Mouse (Mus musculus) heart, embryonic 14.5 days (tissue): ENCODE measurements around the gene Slc5a7. TPM values are rescaled to one million over a fixed set of nuclear protein-coding genes. Genes with fewer than 3 reads are reported as not detected.
A peak's percentile ranks its signal among the peaks of the same experiment; 100 is the strongest.

Experiments
- ATAC-seq: fragments of 200-750 bp; cut with Nextera tagmentation; 2 replicates; pipeline ENCODE4 v1.8.0; 2017; ENCODE audit warnings: low read depth, moderate TSS enrichment; ENCODE audit not compliant: insufficient number of reproducible peaks, insufficient read depth, low FRiP score
- H3K27ac ChIP-seq, 2 experiments: fragments of 200-500 bp in 1 of 2; fragments of 300-500 bp in 1 of 2; sonication (generic) in 1 of 2; replicated peaks in 1 of 2; 2 replicates each; pipeline ENCODE4 v1.5.1; 2012 to 2014; ENCODE audit warnings: low read depth in 2 of 2, low read length in 2 of 2, control low read depth in 1 of 2, mild to moderate bottlenecking in 1 of 2, mixed read lengths in 1 of 2; ENCODE audit not compliant: control insufficient read depth in 1 of 2, insufficient read depth in 1 of 2
- H3K27me3 ChIP-seq: fragments of 300-500 bp; sonication (generic); 2 replicates; pipeline ENCODE4 v1.6.1; 2014; ENCODE audit warnings: mild to moderate bottlenecking, low read length, control low read depth; ENCODE audit not compliant: control insufficient read depth, insufficient read depth
- H3K36me3 ChIP-seq: fragments of 300-500 bp; sonication (generic); 2 replicates; pipeline ENCODE4 v1.6.1; 2014; ENCODE audit warnings: mild to moderate bottlenecking, control low read depth, low read length, mixed read lengths; ENCODE audit not compliant: control insufficient read depth, insufficient read depth
- H3K4me1 ChIP-seq, 2 experiments: fragments of 200-500 bp in 1 of 2; fragments of 300-500 bp in 1 of 2; sonication (generic) in 1 of 2; 2 replicates each; pipeline ENCODE4 v1.6.1; 2012 to 2014; ENCODE audit warnings: low read length in 2 of 2, control low read depth in 1 of 2, mixed read lengths in 1 of 2; ENCODE audit not compliant: control insufficient read depth in 2 of 2, insufficient read depth in 2 of 2
- H3K4me2 ChIP-seq: fragments of 300-500 bp; sonication (generic); 2 replicates; pipeline ENCODE4 v1.6.1; 2014; ENCODE audit warnings: mild to moderate bottlenecking, low read length
- H3K4me3 ChIP-seq, 2 experiments: fragments of 200-500 bp in 1 of 2; fragments of 300-500 bp in 1 of 2; sonication (generic) in 1 of 2; 2 replicates each; pipeline ENCODE4 v1.5.1; 2012 to 2014; ENCODE audit warnings: low read length in 2 of 2, mild to moderate bottlenecking in 2 of 2, control low read depth in 1 of 2, low read depth in 1 of 2, moderate library complexity in 1 of 2; ENCODE audit not compliant: control insufficient read depth in 1 of 2, insufficient read depth in 1 of 2
- H3K9ac ChIP-seq: fragments of 300-500 bp; sonication (generic); 2 replicates; pipeline ENCODE4 v1.6.1; 2014; ENCODE audit warnings: mild to moderate bottlenecking, low read length
- H3K9me3 ChIP-seq: fragments of 300-500 bp; sonication (generic); 2 replicates; pipeline ENCODE4 v1.6.1; 2016; ENCODE audit warnings: low read length, control low read depth; ENCODE audit not compliant: control insufficient read depth
- WGBS: fragments of 180-500 bp; shearing (Covaris S2); extraction: QIAGEN DNeasy Blood & Tissue Kit; methylation state at CpG from one replicate; pipeline ENCODE4 v1.1.7; 2014; 5-methylcytosine and 5-hydroxymethylcytosine counted together
- polyA plus RNA-seq: library from polyadenylated mRNA; unstranded; fragments of >200 nt; fragmentation: Nextera tagmentation; extraction: Ambion mirVana; gene quantifications from 2 replicates; pipeline ENCODE4 v1.2.1, GENCODE M21; 2014

Slc5a7 gene
- 0.93 and 1.2 TPM in 2 replicates for polyA plus RNA-seq

DNA sequence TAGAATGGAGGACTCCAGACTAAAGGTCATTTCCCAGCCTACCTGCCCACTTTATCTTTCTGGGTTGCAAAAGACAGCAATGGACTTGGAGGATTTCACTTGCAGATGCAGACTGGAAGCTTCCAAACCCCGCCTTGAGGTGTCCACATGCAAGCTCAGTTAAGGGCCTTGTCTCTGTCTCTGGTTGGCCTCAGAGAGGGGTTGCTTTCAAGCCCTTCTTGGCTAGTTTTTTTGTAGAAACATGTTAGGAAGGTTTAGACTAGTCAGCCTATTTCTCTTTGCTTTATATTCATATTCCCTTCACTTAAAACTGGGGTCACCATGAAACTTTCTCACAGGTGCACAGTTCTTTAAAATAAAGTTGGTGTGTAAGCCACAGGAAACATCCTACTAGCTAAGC lies at the start of gene Slc5a7:
Gene Slc5a7, minus strand, starts transcription at position 101 of the 400 bp plus-strand sequence.
- Histone ChIP-seq H3K4me3 (peak within 1 kb of the TSS; percentile 46 to 47), H3K4me2 (peak within 1 kb of the TSS; percentile 94), H3K9ac (peak within 1 kb of the TSS; percentile 69), H3K27ac (no peak within 1 kb of the TSS), H3K27me3 (no peaks in the 10 kb centered on the region), H3K9me3 (no peaks in the 10 kb centered on the region), H3K36me3 (no peaks in the 10 kb centered on the region), H3K4me1 (no peaks in the 10 kb centered on the region; a peak in 2 of 4 replicates)
- 54% methylated on average over 1 of the region's 1 CpGs for WGBS
- no peak for ATAC-seq

DNA sequence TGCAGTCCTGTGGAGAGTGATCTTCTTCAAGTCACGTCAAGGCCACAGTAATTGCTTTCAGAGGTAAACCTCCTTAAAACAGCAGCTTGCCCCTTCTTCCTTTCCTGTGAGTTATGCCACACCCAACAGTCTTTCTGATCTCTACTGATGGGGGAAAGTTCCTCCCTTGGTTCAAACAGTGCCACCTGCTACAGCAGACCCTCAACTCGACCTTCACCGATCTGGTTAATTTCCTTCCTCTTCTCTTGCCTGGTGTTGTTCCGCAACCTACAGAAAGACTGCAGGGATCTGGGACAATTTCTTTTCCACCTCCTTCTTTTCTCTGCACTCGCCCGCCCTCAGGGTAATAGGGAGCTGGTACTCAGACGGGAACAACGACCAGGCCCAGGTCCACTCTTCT lies 48.8 kb upstream of the Slc5a7 start:
- 67% methylated on average over 8 of the region's 8 CpGs for WGBS
- H3K4me3 ChIP-seq, result no peak overlapping the region
- no peaks in the 10 kb centered on the region for H3K36me3 ChIP-seq
- no peak overlapping the region for H3K4me2 ChIP-seq
- H3K27ac ChIP-seq, result no peak overlapping the region
- no peaks in the 10 kb centered on the region for H3K27me3 ChIP-seq
- no peak overlapping the region for H3K9ac ChIP-seq
- no peak for ATAC-seq
- no peaks in the 10 kb centered on the region for H3K4me1 ChIP-seq
- H3K9me3 ChIP-seq, result no peaks in the 10 kb centered on the region

DNA sequence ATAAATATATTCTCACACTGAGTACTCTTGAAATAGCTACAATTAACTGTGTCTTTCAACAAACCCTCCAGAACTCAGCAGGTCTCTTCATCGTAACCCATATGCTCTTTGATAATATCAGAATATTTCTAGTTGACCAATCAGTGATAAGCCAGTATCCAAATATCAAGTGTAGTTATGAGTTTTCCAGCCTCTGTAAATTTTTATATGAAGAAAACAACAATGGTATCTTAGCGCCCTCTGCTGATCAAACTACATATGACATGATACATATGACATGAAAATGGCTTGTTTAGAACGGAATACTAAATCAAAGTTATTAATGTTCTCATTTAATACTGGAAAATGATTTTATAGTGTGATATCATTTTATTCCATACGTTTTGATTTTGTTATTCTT lies 44.6 kb upstream of the Slc5a7 start:
- ATAC-seq, result no peak
- no peaks in the 10 kb centered on the region for H3K4me1 ChIP-seq
- no peak overlapping the region for H3K27ac ChIP-seq
- no peak overlapping the region for H3K4me2 ChIP-seq
- H3K36me3 ChIP-seq, result no peaks in the 10 kb centered on the region
- H3K27me3 ChIP-seq, result no peaks in the 10 kb centered on the region
- WGBS, result 19% methylated on average over 4 of the region's 4 CpGs
- H3K9me3 ChIP-seq, result no peaks in the 10 kb centered on the region
- H3K4me3 ChIP-seq, result no peak overlapping the region
- no peak overlapping the region for H3K9ac ChIP-seq

DNA sequence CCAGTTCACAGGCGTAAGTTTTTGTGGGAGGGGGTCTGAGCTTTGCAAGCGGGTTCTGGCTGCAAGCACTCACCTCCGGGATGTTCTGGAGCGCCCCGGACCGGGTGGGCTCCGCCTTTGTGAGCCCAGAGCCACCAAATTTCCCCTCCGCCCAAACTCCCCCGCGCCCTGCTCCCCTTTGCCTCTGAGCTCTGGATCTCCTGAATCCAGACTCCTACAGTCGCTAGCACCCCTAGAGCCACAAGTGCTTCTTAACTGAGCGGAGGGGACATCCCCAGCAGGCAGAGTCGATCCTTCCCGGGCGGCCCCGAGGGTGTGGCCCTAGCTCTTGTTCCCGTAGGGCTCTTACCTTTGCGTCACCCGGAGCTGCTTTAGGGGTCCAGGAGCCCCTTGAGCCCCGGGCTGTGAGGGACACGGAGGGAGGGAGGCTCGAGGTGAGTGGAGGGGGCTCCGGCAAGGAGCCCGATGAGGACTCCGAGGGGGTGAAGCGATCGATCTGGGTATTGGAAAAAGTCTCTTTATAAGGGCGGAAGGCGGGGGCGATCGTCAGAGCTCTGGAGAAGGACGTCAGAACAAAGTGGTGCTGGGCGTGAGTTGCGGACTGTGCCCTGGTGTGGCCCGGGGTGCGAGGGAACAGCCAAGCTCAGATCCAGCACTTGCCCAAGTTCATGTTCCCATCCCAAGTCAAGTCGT lies 456 bp downstream of the Slc5a7 start:
- no peaks in the 10 kb centered on the region for H3K36me3 ChIP-seq
- H3K4me2 ChIP-seq, result peak overlapping the region; percentile 94
- no peak overlapping the region for H3K27ac ChIP-seq
- H3K9me3 ChIP-seq, result no peaks in the 10 kb centered on the region
- H3K4me1 ChIP-seq, result no peaks in the 10 kb centered on the region; a peak in 2 of 4 replicates
- no peak; the same call in 1 of the 2 replicates for ATAC-seq
- peak overlapping the region; percentile 69 for H3K9ac ChIP-seq
- peak overlapping the region; percentile 46 to 47 for H3K4me3 ChIP-seq
- under 1% methylated on average over 37 of the region's 37 CpGs for WGBS
- H3K27me3 ChIP-seq, result no peaks in the 10 kb centered on the region

DNA sequence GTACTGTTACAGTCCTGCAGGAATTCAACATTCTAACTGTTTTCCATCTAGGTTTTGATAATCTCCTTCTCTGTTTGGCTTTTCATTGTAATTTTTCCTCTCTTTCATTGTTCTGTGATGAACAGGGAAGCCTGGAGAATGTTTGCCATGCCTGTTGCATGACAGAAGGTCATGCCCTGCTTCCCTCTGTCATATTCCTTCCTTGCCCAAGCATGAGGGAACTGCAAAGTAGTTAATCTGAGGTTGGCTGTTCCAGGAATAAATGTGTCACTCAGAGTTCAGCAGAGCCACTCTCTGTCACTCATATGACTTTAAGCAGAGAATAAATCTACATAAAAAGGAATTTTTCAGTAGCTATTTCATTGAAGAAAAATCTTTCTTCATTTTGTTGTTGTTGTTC lies 48.1 kb downstream of the Slc5a7 start:
- H3K9me3 ChIP-seq, result no peaks in the 10 kb centered on the region
- H3K4me2 ChIP-seq, result no peak overlapping the region
- no peaks in the 10 kb centered on the region for H3K4me1 ChIP-seq
- H3K27ac ChIP-seq, result no peak overlapping the region
- no peaks in the 10 kb centered on the region for H3K36me3 ChIP-seq
- H3K27me3 ChIP-seq, result no peaks in the 10 kb centered on the region
- H3K4me3 ChIP-seq, result no peak overlapping the region
- no peak for ATAC-seq
- no peak overlapping the region for H3K9ac ChIP-seq

DNA sequence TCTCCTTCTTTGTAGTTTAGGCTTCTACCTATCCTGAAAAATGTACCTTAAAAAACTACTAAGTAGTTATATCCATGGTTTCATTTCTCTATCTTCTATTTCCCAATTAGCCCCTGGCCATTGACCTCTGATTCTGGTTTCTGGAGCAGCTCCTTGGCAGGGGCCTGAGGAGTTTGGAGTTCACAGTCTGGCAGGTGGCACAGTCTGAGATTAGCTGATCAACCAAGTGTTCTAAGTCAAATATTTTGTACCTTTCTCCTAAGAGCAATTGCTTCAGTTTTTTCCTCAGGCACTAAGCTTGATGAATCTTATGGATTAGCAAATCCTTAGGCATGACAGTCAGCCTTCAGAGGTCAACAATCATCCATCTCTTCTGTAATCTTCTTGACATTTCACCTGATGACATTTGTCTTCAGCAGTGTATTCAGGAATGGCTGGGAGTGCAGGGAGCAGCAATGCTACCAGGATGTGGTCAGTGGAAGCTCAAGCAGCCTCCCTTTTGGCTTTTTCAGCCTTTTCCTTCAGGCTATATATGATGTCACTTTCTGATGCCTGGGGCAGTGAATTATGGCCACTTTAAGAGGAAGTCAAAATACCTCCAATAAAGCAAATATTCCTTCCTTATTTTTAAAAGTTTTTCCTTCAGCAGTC lies 55.1 kb downstream of the Slc5a7 start:
- no peaks in the 10 kb centered on the region for H3K27me3 ChIP-seq
- H3K4me2 ChIP-seq, result no peak overlapping the region
- H3K9ac ChIP-seq, result no peak overlapping the region
- no peak overlapping the region for H3K4me3 ChIP-seq
- no peak overlapping the region for H3K27ac ChIP-seq
- no peak for ATAC-seq
- H3K9me3 ChIP-seq, result no peaks in the 10 kb centered on the region
- no peaks in the 10 kb centered on the region for H3K36me3 ChIP-seq
- H3K4me1 ChIP-seq, result no peaks in the 10 kb centered on the region

DNA sequence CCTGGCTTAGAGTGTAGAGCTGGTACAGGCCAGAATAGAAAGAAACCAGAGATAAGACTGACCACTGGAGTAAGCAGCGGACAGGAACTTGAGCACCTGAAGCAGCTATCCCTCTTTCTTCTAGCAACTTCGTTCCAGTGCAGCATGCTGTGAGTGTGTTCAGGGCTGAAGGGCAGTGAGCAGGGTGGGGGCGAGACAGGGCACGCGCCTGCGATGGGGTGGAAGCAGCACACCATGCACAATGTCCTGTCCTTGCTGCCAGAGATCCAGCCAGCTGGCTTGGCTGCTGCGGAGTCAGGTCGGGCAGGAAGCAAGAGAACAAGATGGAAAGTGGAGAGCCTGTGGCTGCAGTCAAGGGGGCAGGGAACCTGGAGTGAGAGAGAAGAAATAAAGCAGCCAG lies 59.4 kb downstream of the Slc5a7 start:
- 58% methylated on average over 8 of the region's 8 CpGs for WGBS
- Histone ChIP-seq H3K27me3 (no peaks in the 10 kb centered on the region), H3K4me1 (no peaks in the 10 kb centered on the region), H3K4me3 (no peak overlapping the region), H3K9ac (no peak overlapping the region), H3K9me3 (no peaks in the 10 kb centered on the region), H3K27ac (no peak overlapping the region), H3K36me3 (no peaks in the 10 kb centered on the region), H3K4me2 (no peak overlapping the region)
- ATAC-seq, result no peak
